Mouse (Mus musculus) forebrain, embryonic 15.5 days (tissue): ENCODE data around the gene Rock2. TPM values are rescaled to one million over a fixed set of nuclear protein-coding genes. Genes with fewer than 3 reads are reported as not detected.
"Not testable (repeated sequence)": the region's sequence is repeated elsewhere in the genome, so short reads cannot be mapped to it uniquely, and the experiment has no call there.

Experiments used
- ATAC-seq: fragments of 200-750 bp; cut with Nextera tagmentation; replicated peaks from 2 replicates; pipeline ENCODE4 v1.8.0; 2017; ENCODE audit warnings: mild to moderate bottlenecking, moderate TSS enrichment, moderate library complexity
- H3K27ac ChIP-seq: fragments of 300-500 bp; sonication (generic); replicated peaks from 2 replicates; pipeline ENCODE4 v1.5.1; 2015; ENCODE audit warnings: mild to moderate bottlenecking, inconsistent platforms
- H3K27me3 ChIP-seq: fragments of 300-500 bp; sonication (generic); 2 replicates; pipeline ENCODE4 v1.6.1; 2015; ENCODE audit warnings: inconsistent platforms
- H3K36me3 ChIP-seq: fragments of 300-500 bp; sonication (generic); 2 replicates; pipeline ENCODE4 v1.6.1; 2015; ENCODE audit warnings: mild to moderate bottlenecking, inconsistent platforms
- H3K4me1 ChIP-seq: fragments of 300-500 bp; sonication (generic); 2 replicates; pipeline ENCODE4 v1.6.1; 2015; ENCODE audit warnings: inconsistent platforms
- H3K4me2 ChIP-seq: fragments of 300-500 bp; sonication (generic); replicated peaks from 2 replicates; pipeline ENCODE4 v1.6.1; 2015; ENCODE audit warnings: mild to moderate bottlenecking, inconsistent platforms
- H3K4me3 ChIP-seq: fragments of 300-500 bp; sonication (generic); 2 replicates; pipeline ENCODE4 v1.5.1; 2015; ENCODE audit warnings: mild to moderate bottlenecking, inconsistent platforms
- H3K9ac ChIP-seq: fragments of 300-500 bp; sonication (generic); replicated peaks from 2 replicates; pipeline ENCODE4 v1.6.1; 2015; ENCODE audit warnings: mild to moderate bottlenecking, inconsistent platforms
- H3K9me3 ChIP-seq: fragments of 300-500 bp; sonication (generic); 2 replicates; pipeline ENCODE4 v1.6.1; 2016; ENCODE audit warnings: inconsistent platforms
- WGBS: fragments of 180-500 bp; shearing (Covaris S2); methylation state at CpG from one replicate; pipeline ENCODE4 v1.1.7; 2015; ENCODE audit warnings: mixed read lengths; 5-methylcytosine and 5-hydroxymethylcytosine counted together
- polyA plus RNA-seq: library from polyadenylated mRNA; unstranded; fragments of >200 nt; fragmentation: Nextera tagmentation; extraction: Ambion mirVana; gene quantifications from 2 replicates; pipeline ENCODE4 v1.2.1, GENCODE M21; 2015

Rock2 gene
- polyA plus RNA-seq, 1 experiment from 2014 or later, result 16.9 TPM

DNA sequence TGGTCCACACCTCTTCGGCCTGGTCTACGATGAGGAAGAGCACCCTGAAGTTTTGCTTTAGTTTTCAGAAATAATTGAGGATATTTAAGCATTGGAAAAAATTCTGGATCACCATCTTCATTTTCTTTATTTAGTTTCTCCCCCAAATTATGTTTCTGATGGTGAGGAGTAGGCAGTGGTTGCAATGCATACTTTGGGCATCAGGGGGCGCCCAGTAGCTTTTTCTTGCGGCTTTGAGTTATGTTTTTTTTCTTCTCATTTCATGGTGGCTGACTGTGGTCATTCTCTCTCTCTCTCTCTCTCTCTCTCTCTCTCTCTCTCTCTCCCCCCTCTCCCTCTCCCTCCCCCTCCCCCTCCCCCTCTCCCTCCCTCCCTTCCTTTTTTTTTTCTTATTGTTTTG lies 123.8 kb downstream of the Rock2 start:
- Histone ChIP-seq H3K36me3 (no peaks in the 10 kb centered on the region), H3K27ac (no peak overlapping the region), H3K4me1 (no peaks in the 10 kb centered on the region), H3K9me3 (no peaks in the 10 kb centered on the region), H3K9ac (no peak overlapping the region), H3K4me3 (no peak overlapping the region), H3K27me3 (no peaks in the 10 kb centered on the region), H3K4me2 (no peak overlapping the region)
- whole genome bisulfite sequencing, result 31% methylated on average over 4 of the region's 4 CpGs
- no peak for ATAC-seq

DNA sequence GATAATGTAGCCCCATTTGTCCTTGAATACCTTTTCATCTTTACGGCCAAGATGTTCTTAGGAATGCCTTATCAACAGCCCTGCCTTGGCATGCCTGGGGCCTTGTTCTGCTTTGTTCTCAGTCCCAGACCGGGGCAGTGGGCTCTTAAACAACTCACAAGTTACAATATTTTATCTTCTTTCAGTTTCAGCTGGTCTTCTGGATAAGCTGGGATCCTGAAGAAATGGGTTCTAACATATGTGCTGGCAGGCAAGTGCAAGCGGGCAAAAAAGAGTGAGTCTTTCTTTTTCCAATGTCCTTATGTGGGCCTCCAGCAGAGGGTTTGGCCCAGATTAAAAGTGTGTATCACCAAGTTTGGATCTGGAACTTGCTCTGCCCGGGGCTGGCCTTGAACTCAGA lies 126.4 kb downstream of the Rock2 start:
- H3K4me3 ChIP-seq, H3K36me3 ChIP-seq, H3K9me3 ChIP-seq, H3K4me1 ChIP-seq, H3K27ac ChIP-seq, ATAC-seq, H3K27me3 ChIP-seq, H3K9ac ChIP-seq, H3K4me2 ChIP-seq: not testable (repeated sequence)
- WGBS, result 88% methylated on average over 4 of the region's 4 CpGs

GRCm38 (mm10) chr12:17022145-17022544 lies 127.5 kb downstream of the Rock2 start:
- H3K4me3 ChIP-seq, result no peak overlapping the region
- no peaks in the 10 kb centered on the region for H3K4me1 ChIP-seq
- WGBS, result 85% methylated on average over 4 of the region's 4 CpGs
- H3K27ac ChIP-seq, result no peak overlapping the region
- no peak overlapping the region for H3K9ac ChIP-seq
- no peaks in the 10 kb centered on the region for H3K27me3 ChIP-seq
- no peaks in the 10 kb centered on the region for H3K9me3 ChIP-seq
- no peaks in the 10 kb centered on the region for H3K36me3 ChIP-seq
- no peak for ATAC-seq
- no peak overlapping the region for H3K4me2 ChIP-seq

GRCm38 (mm10) chr12:17024554-17025110 lies 129.9 kb downstream of the Rock2 start:
- H3K36me3 ChIP-seq, result no peaks in the 10 kb centered on the region
- H3K4me3 ChIP-seq, result no peak overlapping the region
- no peak overlapping the region for H3K27ac ChIP-seq
- no peaks in the 10 kb centered on the region for H3K9me3 ChIP-seq
- no peak overlapping the region for H3K4me2 ChIP-seq
- no peaks in the 10 kb centered on the region for H3K27me3 ChIP-seq
- no peak overlapping the region for H3K9ac ChIP-seq
- WGBS, result 96% methylated on average over 6 of the region's 6 CpGs
- no peaks in the 10 kb centered on the region for H3K4me1 ChIP-seq
- no peak for ATAC-seq

- H3K4me3 ChIP-seq, result no peak overlapping the region
- H3K4me2 ChIP-seq, result no peak overlapping the region
- ATAC-seq, result peak; percentile 71; the same call in 1 of the 2 replicates
- H3K4me1 ChIP-seq, result peaks cover 19% of the 10 kb centered on the region
- no peaks in the 10 kb centered on the region for H3K27me3 ChIP-seq
- no peak overlapping the region for H3K27ac ChIP-seq
- no peaks in the 10 kb centered on the region for H3K36me3 ChIP-seq
- WGBS, result 40% methylated on average over 13 of the region's 13 CpGs
- no peak overlapping the region for H3K9ac ChIP-seq
- no peaks in the 10 kb centered on the region for H3K9me3 ChIP-seq
These were observed 138.2 kb downstream of the Rock2 start for GRCm38 (mm10) chr12:17032694-17033463.

- WGBS, result 66% methylated on average over 9 of the region's 9 CpGs
- no peaks in the 10 kb centered on the region for H3K36me3 ChIP-seq
- no peak overlapping the region for H3K4me2 ChIP-seq
- H3K9me3 ChIP-seq, result no peaks in the 10 kb centered on the region
- H3K27ac ChIP-seq, result no peak overlapping the region
- H3K4me1 ChIP-seq, result peaks cover 19% of the 10 kb centered on the region
- peak; percentile 59 for ATAC-seq
- H3K9ac ChIP-seq, result no peak overlapping the region
- H3K4me3 ChIP-seq, result no peak overlapping the region
- no peaks in the 10 kb centered on the region for H3K27me3 ChIP-seq
These were observed 138.8 kb downstream of the Rock2 start for GRCm38 (mm10) chr12:17033464-17033841.

DNA sequence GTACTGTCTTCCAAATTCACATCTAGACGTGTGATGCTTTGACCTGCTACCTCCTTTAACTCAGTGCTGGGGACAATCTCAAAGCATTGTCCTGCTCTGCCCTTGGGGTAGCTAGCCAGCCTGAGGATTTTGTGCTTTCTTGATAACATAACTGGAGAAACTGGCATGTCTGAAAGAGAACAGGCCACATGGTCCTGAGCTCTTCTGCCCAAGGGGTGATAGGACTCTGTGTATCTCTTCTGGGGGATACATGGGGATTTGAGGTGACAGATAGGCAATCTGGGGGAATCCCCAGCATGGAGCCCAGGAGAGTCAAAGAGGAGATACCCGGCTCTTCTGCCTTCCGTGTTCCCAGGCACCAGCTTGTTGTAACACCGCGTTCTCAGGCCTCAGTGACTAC lies 140.0 kb downstream of the Rock2 start:
- no peaks in the 10 kb centered on the region for H3K9me3 ChIP-seq
- no peak overlapping the region for H3K27ac ChIP-seq
- H3K9ac ChIP-seq, result no peak overlapping the region
- H3K4me3 ChIP-seq, result no peak overlapping the region
- no peaks in the 10 kb centered on the region for H3K36me3 ChIP-seq
- no peaks in the 10 kb centered on the region for H3K27me3 ChIP-seq
- peaks cover 19% of the 10 kb centered on the region for H3K4me1 ChIP-seq
- H3K4me2 ChIP-seq, result no peak overlapping the region
- WGBS, result 84% methylated on average over 5 of the region's 5 CpGs
- ATAC-seq, result no peak

DNA sequence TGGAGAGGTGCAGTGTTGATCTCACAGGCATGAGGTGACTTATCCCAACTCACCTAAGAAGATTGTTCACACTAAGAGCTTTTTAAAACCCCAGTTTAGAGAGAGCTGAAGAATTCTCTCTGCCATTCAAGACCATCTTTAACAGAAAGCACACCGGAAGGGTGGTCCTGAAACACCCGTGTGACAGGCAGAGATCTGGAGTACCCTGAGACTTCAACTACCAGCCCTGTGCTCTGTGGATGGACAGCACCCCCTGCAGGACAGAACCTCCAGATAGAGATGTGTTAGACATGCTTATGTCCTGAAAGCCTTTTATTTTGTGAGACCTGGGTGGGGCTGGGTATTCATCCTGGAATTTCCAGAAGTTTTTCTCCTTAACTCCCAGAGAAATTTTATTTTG lies 140.4 kb downstream of the Rock2 start:
- H3K27ac ChIP-seq, result no peak overlapping the region
- no peaks in the 10 kb centered on the region for H3K27me3 ChIP-seq
- no peaks in the 10 kb centered on the region for H3K36me3 ChIP-seq
- H3K4me2 ChIP-seq, result no peak overlapping the region
- WGBS, result 71% methylated on average over 2 of the region's 2 CpGs
- H3K9me3 ChIP-seq, result no peaks in the 10 kb centered on the region
- peaks cover 19% of the 10 kb centered on the region for H3K4me1 ChIP-seq
- no peak overlapping the region for H3K9ac ChIP-seq
- no peak overlapping the region for H3K4me3 ChIP-seq
- no peak for ATAC-seq

DNA sequence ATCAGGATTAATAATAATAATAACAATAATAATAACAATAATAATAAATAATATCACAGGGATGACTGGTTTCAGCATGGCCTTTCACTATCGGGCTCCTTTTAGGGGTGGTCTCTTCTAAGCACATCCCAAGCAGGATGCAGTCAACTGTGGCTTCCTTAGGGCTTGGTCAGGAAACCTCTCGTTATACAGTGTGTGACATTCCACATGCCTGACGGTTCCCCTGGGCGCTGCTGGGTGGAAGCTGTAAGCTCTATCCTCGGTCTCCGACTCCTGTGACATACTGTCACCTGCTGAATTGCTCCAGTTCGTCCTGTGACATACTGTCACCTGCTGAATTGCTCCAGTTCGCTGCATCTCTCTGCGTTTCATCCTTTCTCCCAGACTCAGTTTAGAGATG lies 141.8 kb downstream of the Rock2 start:
- no peak overlapping the region for H3K9ac ChIP-seq
- ATAC-seq, result no peak; the same call in 1 of the 2 replicates
- no peaks in the 10 kb centered on the region for H3K36me3 ChIP-seq
- no peaks in the 10 kb centered on the region for H3K27me3 ChIP-seq
- H3K4me3 ChIP-seq, result no peak overlapping the region
- peaks cover 19% of the 10 kb centered on the region for H3K4me1 ChIP-seq
- WGBS, result 57% methylated on average over 9 of the region's 9 CpGs
- H3K9me3 ChIP-seq, result no peaks in the 10 kb centered on the region
- H3K27ac ChIP-seq, result no peak overlapping the region
- H3K4me2 ChIP-seq, result no peak overlapping the region

DNA sequence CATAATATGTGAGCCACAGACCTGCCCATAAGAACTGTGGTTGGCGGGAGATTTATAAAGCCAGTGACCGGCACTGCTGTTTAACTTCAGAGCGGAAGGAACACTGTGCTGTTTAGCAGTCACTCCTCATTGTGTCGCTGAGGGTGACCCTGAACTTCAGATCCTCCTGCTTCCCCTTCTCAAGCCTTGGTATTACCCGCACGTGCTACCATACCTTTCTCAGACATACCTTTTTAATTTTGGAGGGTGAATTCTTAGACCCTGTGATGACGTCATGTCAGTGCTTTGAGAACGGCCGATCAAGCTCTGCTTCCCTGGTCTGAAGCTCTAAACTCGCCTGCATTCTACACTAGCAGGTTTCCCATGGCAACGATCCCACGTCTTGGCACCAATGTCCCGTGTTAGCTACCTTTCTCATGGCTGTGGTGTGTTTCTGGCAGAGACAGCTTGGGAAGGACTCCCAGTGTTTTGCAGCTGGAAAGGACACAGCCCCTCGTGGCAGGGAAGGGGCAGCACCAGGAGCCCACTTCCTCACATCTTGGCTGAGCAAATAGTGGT lies 142.4 kb downstream of the Rock2 start:
- no peak for ATAC-seq
- no peak overlapping the region for H3K27ac ChIP-seq
- no peak overlapping the region for H3K4me3 ChIP-seq
- no peaks in the 10 kb centered on the region for H3K36me3 ChIP-seq
- H3K4me1 ChIP-seq, result peaks cover 19% of the 10 kb centered on the region
- H3K4me2 ChIP-seq, result no peak overlapping the region
- H3K27me3 ChIP-seq, result no peaks in the 10 kb centered on the region
- 44% methylated on average over 14 of the region's 14 CpGs for WGBS
- no peak overlapping the region for H3K9ac ChIP-seq
- no peaks in the 10 kb centered on the region for H3K9me3 ChIP-seq
